Mouse (Mus musculus): ENCODE measurements around the gene Gpr146.
"Not testable (repeated sequence)": the region's sequence is repeated elsewhere in the genome, so short reads cannot be mapped to it uniquely, and the experiment has no call there.

Gene Gpr146

DNA sequence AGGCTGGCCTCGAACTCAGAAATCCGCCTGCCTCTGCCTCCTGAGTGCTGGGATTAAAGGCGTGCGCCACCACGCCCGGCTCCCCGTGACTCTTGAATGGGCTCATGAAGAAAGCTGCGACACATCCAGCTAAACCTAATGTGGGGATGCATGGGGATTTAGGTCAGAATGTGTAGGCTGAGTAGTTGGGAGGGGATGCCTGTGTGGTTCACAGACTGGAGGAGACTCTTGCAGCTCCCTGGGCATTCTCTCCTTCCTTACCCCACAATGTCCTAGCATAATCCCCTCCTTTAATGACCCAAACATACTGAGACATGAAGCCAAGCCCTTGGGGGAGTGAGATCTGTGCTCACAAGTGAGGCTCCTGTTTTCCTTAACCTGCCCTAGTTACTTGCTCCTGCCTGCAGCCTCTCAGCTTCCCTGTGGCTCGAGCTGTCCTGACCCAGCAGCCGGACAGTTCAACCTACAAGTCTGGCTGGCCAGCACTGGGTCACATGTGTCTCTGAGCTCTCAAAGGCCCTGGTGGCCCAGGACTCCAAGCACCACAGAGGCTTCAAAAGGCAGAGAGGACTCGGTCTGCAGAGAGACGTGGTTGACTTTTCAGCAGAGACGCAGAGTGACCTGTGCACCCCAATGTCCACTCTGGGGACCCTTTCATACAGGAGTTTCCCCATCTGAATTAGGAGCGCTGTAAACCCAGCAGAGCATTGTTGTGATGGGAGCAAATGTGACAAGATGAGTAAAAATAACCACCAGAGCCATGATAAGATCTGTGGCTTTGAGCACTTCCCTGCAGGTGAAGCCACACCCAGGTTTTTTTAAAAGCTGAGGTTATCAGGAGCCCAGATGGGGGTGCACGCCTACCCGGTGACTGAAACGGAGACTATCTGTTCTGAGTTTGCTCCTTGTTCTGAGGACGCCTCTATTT lies 4.4 kb downstream of the Gpr146 start:
- DNase-seq (ENCODE audit: low spot score) = peak; percentile 74

DNA sequence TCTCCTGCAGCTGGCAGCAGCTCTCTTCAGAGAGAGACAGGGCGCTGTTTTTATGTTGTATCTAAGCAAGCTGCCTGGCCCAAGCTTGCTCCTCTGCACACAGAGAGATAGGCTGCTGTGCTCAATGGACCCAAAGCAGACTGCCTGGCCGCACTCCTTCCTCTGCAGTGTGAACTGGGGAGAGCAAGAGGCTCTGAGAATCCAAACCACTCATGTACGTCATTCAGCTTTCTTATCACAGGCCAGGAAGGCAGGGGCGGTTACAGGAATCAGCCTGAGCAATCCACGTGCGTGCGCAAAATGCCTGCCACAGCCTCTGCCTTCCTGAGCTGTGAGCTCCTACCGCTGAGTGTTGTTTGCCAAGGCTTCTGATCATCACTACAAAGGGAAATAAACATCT lies 5.3 kb downstream of the Gpr146 start:
- DNase-seq (ENCODE audit: low spot score) = peak; percentile 41

DNA sequence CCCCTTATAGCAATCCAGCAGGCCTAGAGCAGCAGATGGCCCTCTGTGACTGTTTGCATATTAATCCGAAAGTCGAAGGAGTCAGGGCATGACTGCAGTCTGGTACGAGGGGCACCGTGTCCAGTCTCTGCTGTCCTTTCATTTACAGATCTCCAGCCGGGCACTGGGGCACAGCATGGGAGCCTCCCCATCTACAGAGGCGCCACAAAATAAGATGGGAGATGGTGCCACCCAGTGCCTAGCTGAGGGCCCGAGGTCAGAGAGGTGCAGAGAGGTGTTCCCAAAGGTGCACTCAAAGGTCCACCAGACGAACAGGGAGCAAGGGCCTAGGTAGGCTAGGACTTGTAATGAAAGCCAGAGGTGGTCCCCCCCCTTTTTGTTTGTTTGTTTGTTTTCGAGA lies 5.7 kb downstream of the Gpr146 start:
- DNase-seq (ENCODE audit: low spot score) = no peak

DNA sequence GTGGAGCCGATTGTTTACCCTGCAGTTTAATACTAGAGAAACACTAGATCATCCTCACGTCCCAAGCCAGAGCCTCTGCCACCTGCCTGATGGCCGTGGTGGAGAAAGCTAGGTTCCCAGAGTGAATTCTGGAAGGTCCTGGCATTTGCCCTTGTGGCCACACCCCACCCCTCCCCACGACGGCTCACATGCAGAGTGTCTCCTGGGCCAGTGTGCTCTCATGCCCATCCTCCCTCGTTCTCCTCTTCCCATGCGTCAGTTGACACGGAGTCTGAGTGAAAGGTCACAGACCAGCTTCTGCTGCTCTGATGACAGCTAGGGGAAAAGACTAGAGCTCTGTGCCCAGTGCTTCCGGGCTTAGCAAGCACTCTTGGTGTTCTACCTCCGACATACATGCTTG lies 7.0 kb downstream of the Gpr146 start:
- peak; percentile 98 for DNase-seq (ENCODE audit: low spot score)

DNA sequence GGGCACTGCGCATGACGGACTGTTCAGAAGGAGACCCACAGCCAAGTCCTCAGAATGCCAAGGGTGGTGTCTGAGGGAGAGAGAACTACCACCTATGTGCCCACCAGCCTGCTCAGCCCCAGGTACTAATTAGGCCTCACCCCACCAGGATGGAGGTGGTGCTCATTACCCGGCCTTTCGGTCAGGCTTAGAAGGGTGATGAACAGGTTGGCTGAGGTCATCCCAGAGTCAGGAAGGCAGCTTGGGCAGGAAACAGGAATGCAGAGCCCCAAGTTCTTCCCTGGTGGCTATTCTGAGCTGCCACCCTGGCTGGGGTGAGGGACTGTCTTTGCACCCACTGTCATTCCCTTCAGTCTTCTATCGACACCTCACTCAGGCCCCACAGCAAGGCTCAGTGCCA lies 8.6 kb downstream of the Gpr146 start:
- no peak for DNase-seq (ENCODE audit: low spot score)

DNA sequence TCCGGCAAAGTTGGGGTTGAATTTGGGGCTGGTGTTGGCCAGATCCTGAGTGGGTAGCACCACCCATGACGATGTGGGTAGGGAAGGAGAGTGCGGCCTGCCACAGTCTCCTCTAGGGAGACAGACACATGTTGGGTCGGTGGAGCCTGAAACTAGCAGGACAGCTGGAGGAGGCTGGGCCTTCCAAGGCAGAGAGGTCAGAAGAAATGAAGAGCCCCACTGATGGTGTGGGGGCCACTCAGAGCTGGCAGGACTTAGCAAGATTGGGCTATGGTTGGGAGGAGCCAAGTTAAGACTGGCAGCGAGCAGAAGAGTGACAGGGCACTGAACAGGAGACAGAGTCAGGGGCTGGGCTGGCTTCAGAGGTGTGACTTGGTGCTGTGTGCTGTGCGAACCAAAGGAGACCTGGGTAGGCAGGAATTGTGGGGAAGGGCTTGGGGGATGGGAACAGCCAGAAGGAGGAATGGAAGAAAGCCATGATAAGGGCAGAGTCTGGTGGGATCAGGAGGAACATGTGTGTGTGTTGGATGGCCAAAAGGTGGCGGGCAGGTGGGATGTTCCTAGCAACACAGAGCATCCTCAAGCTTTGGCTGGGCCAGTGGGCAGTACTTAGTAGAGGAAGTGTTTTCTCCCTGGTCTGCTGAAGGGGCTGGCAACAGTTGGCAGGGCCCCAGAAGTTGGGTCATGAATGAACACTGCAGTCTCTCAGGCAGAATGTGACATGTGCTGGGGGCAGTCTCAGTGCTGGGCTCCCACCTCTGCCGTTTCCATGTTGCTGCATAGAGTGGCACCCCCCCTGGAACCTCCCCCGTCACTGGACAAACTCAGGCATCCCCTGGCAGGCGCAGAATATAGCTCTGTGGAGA lies 10.1 kb downstream of the Gpr146 start:
- no peak for DNase-seq (ENCODE audit: low spot score)

DNA sequence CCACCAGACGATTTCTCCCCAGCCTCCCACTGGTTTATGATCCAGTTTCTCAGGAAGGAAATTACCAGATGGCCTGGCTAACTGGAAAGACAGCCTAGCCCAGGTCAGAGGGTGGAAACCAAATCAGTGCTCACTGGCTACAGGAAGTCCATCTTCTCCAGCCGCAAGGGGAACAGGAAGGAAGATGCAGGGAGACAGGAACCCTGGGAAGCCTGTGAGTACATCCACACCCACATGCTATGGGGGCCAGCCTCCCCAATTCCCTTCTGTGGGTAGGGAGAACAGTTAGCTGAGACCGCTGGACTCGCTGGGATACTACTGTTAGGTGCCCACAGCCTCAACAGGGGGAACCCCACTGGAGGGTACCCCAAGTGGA lies 10.7 kb downstream of the Gpr146 start:
- no peak for DNase-seq (ENCODE audit: low spot score)

DNA sequence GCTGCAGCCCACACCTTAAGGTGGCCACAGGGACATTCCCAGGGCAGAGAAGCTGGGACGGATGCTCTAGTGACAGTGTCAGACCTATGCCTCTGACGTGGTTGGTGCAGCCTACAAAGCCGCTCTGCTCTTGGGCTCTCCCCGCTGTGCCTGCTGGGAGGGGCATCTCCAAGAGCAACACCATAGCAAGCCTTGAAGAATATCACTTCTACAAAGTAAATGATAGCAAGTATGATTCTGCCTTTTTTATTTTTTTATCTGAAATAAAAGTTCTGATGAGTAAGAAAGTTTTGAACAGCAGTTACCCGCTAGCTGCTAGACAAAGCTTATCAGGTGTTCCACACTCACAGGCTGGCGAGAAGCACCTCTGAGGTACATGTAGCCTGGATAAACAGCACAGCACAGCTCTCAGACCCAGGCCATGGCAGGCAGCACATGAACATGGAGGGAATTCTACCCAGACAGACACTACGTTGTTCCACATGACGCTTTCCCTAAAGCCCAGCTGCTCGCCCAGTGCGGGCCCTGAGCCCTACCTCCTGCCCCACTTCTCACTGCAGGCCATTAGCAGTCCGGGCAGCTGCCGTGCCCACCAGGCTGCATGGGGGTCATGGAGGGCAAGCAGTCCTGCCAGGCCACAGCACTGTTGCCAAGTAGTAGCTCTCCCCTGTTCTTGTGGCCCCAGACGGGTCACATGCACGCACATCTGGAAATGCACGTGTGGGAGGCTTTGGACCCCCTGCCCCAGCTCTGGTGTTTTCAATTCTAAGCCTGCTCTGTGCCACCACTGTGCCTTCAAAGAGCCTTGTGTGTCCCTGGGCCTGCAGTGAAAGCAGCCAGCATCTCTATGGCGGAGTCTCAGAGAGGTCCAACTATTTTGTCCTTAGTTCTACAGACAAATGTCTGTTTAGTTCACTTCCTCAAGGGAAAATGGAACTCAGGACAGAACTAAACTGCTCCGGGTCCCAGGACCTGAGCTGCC lies 11.5 kb downstream of the Gpr146 start:
- no peak for DNase-seq (ENCODE audit: low spot score)

DNA sequence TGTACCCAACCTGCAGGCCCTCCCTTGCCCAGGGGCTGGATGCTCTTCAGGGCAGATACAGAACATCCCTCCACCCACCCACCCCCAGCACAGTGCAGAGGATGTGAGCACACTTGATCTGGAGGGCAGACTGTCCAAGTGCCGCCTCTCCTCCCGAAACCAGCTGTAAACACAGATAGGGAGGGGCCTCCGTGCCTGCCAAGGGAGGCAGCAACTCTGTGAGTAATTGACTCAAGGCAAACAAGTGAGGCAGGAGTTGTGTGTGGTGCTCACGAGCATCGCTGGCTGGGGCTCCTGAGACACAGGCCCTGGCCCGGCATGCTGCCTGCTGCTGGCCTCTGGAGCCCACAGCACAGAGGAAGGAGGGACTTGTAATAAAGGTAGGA lies 12.2 kb downstream of the Gpr146 start:
- DNase-seq (ENCODE audit: low spot score) = peak; percentile 96

DNA sequence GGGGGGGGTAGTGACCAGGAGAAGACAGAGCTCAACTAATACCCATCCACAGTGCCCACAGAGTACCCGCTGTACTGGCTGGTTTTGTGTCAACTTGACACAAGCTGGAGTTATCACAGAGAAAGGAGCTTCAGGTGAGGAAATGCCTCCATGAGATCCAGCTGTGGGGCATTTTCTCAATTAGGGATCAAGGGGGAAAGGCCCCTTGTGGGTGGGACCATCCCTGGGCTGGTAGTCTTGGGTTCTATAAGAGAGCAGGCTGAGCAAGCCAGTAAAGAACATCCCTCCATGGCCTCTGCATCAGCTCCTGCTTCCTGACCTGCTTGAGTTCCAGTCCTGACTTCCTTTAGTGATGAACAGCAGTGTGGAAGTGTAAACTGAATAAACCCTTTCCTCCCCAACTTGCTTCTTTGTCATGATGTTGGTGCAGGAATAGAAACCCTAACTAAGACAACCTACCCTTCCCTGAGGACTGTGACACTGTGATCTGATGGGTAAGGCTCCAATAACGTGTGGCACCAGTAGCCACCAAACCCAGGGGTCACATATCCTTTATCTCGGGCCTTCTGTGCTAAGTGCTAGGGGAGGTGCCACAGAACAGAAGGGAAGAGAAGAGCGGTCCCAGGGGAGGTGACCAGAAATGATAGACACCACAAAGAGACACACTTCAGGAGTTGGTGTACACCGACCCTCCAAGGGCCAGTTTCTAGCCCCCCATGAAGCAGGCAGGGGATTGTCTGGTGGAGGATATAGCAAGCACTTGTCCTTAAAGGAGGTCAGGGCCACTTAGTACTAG lies 13.0 kb downstream of the Gpr146 start:
- not testable (repeated sequence) for DNase-seq (ENCODE audit: low spot score)

DNA sequence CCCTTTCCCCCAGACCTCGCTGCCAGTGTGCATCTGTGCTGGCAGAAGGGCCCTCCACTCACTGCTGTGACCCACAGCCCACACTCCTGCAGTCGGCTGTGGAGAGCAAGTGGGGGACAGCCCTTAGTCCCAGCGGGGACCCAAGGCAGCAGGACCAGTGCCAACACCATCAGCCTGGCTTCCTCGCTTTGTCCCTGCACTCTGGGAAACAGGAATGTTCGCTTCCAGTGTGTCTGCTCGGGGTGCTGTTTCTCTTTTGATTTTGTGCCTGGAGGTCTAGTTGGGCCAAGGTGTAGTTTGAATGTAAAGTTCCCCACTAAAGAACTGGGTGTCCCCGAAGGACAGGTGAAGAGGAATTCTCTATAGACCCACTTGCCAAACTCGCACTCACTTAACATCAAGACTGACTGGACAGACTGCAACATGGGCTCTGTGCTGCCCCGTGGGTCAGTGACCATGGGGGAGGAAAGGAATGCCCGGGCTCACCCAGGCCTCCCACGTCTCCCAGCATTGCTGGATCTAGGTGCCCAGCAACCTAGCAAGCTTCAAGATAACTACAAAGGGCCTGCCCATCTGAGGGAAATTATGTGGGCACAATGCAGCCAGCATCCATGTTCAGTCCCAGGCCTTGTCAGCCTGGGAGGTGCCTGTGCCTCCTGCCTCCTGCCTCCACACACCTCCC lies 14.0 kb downstream of the Gpr146 start:
- no peak for DNase-seq (ENCODE audit: low spot score)

DNA sequence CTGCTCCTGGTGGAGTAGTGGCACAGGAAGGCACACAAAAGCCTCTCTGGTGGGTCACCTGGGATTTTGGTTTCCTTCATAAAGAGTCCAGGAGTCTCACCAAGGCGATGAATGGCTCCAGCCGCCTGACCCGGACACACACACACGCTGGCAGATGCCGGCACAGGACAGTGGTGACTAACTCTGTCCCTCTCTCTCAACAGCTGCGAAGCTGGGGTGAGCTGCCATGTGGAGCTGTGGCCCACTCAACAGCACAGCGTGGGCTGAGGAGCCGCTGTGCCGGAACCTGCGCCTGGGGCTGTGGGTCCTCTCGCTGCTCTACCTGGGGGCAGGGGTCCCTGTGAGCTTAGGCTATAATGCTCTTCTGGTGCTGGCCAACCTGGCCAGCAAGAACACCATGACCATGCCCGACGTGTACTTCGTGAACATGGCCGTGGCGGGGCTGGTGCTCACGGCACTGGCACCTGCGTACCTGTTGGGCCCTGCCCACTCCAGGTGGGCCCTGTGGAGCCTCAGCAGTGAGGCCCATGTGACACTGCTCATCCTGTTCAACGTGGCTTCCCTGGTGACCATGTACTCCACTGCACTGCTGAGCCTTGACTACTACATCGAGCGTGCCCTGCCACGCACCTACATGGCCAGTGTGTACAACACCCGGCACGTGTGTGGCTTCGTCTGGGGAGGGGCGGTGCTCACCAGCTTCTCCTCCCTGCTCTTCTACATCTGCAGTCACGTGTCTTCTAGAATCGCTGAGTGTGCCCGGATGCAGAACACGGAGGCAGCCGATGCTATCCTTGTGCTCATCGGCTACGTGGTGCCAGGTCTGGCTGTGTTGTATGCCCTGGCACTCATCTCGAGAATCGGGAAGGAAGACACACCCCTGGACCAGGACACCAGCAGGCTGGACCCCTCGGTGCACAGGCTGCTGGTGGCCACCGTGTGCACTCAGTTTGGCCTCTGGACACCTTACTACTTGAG lies 15.0 kb downstream of the Gpr146 start:
- no peak for DNase-seq (ENCODE audit: low spot score)

DNA sequence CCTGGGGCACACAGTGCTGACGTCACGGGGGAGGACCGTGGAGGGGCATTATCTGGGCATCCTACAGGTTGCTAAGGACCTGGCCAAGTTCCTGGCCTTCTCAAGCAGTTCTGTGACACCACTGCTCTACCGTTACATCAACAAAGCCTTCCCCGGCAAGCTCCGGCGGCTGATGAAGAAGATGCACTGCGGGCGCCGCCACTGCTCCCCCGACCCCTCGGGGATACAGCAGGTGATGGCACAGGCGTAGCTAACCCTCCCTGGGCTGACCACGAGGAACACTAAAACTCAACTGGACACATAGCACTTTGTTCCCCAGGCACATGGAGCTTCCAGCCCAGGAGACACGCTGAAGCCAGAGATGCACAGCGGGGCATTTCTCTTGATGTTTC lies 15.7 kb downstream of the Gpr146 start:
- no peak for DNase-seq (ENCODE audit: low spot score)

DNA sequence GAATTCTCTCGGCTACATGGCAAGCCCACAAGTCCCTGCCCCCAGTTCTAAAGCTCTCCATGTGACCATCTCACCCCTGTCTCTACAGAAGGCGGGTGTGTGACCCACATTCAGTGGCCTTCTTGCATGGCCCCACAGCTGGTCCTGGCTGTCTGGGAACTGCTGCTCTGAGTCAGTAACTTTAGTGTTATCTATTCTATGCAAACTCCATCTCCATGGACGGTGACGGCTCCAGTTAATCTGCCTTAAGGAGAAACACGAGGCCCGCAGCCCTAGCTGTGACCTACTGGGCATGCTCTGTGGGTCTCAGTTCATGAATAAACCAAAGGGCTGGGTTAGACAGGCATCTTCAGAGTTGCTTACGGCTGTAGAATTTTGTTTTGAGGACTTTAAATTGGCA lies 16.9 kb downstream of the Gpr146 start:
- DNase-seq (ENCODE audit: low spot score) = no peak

DNA sequence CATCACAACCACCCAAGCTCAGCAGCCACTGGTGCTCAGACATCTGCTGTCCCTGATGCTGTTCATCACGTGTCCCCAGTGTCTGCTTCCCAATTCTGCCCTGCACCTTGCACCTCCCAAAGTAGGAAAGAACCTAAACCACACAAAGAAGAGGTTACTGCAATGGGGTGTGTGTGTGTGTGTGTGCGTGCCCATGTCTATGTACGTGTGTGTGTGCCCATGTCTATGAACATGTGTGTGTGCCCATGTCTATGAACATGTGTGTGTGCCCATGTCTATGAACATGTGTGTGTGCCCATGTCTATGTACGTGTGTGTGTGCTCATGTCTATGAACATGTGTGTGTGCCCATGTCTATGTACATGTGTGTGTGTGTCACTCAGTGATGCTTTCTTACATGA lies 18.0 kb downstream of the Gpr146 start:
- DNase-seq (ENCODE audit: low spot score) = no peak

DNA sequence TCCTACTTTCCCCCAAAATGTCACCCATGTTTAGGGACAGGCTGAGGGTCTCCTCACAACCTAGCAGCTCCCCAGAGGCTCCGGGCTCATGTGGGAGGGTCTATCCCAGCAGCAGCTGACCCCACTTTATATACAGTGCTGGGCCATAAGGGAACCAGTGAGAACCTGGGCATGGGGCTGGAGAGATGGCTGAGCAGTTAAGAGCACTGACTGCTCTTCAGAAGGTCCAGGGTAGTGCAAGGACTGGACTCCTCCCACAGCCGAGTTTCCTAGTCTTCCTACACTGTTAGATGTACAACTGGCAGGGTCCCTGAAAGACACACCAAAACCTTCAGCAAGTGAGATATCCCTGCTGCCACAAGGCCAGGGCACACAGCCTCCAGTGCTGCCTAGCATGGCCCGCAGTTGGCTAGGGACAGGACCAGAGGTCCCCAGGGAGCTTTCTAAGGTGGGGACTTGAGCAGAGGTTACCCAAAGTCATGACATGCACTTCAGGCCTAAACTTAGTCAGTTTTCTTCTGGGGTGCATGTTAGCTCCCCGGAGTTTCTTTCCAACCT lies 19.9 kb downstream of the Gpr146 start:
- no peak for DNase-seq (ENCODE audit: low spot score)

DNA sequence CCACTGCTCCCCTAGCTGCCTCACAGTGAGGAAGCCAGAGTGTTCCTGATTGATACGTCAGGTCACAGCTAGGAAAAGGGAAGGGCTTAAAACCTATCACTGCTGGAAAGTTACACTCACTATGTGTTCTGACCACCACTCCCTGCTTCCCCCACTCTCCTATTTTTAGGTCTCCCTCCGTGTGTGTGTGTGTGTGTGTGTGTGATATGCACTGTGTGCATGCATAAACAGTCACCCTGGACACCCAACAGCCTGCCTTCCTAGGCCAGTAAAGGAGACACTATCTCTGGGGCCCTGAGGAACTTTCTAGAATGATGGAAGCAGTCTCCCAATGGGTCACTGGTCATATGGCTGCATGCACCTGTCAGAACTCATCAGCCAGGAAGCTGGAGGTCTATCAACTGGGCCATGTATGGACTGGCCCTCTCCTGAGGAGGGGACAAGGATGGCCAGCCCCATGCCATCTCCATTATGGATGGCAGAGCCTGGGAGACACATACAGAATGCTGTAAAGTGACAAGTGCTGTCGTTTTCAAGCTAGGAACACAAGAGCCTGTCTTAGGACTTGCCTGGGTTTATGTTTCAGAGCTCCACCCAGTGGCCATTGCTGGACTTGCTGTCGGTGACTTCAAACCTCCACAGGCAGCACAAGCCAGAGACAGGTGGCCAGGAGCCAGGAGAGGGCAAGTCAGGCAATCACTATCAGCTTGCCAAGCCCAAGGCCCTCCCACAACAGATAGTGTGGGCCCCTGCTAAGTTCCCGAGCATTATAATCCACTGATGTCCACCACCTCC lies 20.7 kb downstream of the Gpr146 start:
- DNase-seq (ENCODE audit: low spot score) = peak; percentile 99

DNA sequence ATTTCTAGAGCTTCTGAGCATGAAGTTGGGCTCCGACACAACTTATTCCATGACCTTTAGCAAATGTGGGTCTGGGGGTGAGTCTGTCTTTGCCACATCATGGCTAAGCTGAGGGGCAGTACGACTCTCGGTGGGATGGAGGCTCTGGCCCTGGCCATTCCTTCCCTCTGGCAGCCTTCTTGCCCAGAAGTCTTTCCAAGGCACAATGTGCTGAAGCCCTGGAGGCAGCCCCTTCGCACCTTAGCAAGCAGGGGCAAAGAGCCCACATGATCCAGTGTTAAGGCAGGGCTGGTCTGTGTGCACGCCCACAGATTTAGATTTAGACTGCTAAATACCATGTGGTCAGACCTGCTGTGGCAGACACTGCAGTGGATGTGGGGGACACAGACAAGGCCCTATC lies 21.3 kb downstream of the Gpr146 start:
- no peak for DNase-seq (ENCODE audit: low spot score)

Data from adipocyte (in vitro differentiated cells).